17 mouse cellular contexts compared by ENCODE assay signal in the genomic region with DNA sequence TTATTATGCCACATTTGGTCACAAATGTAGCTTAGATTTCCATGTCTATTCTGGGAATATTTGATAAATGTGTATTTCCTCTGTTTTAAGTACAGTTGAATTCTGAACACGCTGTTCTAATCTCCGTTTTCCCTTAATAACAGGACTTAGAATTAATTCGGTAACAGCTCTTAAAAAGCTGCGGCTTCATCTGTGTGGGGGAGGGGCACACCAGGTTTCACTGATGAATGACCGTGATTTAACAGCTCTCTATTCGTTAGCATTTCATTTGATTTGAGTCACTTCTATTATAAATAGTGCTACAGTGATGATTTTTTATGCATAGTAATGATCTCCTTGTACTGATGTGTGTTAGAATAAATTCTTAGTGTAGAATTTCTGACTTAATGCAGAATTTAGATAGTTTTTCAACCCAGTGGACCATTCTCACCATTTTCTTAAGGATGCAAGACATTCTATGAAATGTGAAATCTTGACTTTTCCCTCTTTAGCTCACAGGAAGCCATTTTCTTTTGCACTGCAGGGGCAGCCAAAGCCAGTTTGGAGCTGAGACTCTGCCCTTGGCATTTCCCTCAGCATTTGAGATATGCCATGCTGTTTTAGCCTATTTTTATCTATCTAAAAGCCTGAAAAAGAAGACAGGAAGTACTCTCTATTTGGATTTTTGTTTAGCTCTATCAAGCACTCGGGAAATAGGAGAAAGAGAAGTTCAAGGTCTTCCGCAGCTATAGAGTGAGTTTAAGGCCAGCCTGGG.
A peak's percentile ranks its signal among the peaks of the same experiment; 100 is the strongest.
DNase-seq lines count a peak whose midpoint lies in the region; ATAC-seq and TF ChIP-seq lines count a peak whose summit lies in the region.
"Had no signal": no experiment of that assay in that cellular context is flagged by ENCODE, and none has a peak within 500 bp of the region (broad histone marks: within the 10 kb centered on the region; RNA-seq: fewer than 3 reads in every experiment).

No protein-coding gene starts in this region.

- ATAC-seq in forebrain, embryonic 15.5 days (replicated peaks): no peak
- ATAC-seq in forebrain, embryonic 13.5 days: no peak
- ATAC-seq in limb, embryonic 14.5 days (ENCODE audit: low FRiP score, low read depth): no peak
- ATAC-seq in lung, postnatal 0 days: no peak

- no peaks in the 10 kb centered on the region for H3K36me3 ChIP-seq in forebrain, embryonic 15.5 days
- no peaks in the 10 kb centered on the region for H3K36me3 ChIP-seq in forebrain, embryonic 13.5 days (ENCODE audit: poor library complexity, severe bottlenecking)
- no peaks in the 10 kb centered on the region for H3K36me3 ChIP-seq in limb, embryonic 14.5 days (ENCODE audit: control insufficient read depth, insufficient read depth, low read length)
- no peaks in the 10 kb centered on the region for H3K36me3 ChIP-seq in lung, postnatal 0 days (ENCODE audit: insufficient read depth, low read length)
- no peaks in the 10 kb centered on the region for H3K36me3 ChIP-seq in heart, embryonic 10.5 days
- H3K36me3 ChIP-seq: G1E; heart, embryonic 12.5 days; limb, embryonic 12.5 days had no signal

- H3K4me3 ChIP-seq in forebrain, embryonic 15.5 days: no peak overlapping the region
- no peak overlapping the region for H3K4me3 ChIP-seq in forebrain, embryonic 13.5 days
- H3K4me3 ChIP-seq in left cerebral cortex, adult 2 months: no peak overlapping the region
- no peak overlapping the region for H3K4me3 ChIP-seq in limb, embryonic 14.5 days (replicated peaks; ENCODE audit: low read length)
- no peak overlapping the region for H3K4me3 ChIP-seq in lung, postnatal 0 days (ENCODE audit: low read depth, low read length)
- no peak overlapping the region for H3K4me3 ChIP-seq in heart, embryonic 10.5 days
- H3K4me3 ChIP-seq: heart, embryonic 12.5 days; limb, embryonic 12.5 days had no signal

- no peak for DNase-seq in left cerebral cortex, adult 2 months (ENCODE audit: extremely low spot score in 1 of 2, low spot score in 2 of 2)
- no peak for DNase-seq in left cerebral cortex, adult 9 months (ENCODE audit: low spot score in 2 of 2)
- DNase-seq in brain, embryonic 14.5 days (ENCODE audit: low read depth): peak; percentile 75
- DNase-seq in limb, embryonic 14.5 days (ENCODE audit: low spot score): no peak
- no peak for DNase-seq in lung, postnatal 0 days (ENCODE audit: low spot score)
- DNase-seq in heart, embryonic 10.5 days (ENCODE audit: low spot score): no peak
- DNase-seq: B cell, adult 2 months; cerebellum, adult 8-10 months; gastrocnemius, postnatal 10 days; lung, adult 2 months; retina, postnatal 1 day had no signal

- H3K9me3 ChIP-seq in forebrain, embryonic 15.5 days: no peaks in the 10 kb centered on the region
- H3K9me3 ChIP-seq in forebrain, embryonic 13.5 days (replicated peaks): no peaks in the 10 kb centered on the region
- no peaks in the 10 kb centered on the region for H3K9me3 ChIP-seq in limb, embryonic 14.5 days (ENCODE audit: control insufficient read depth, low read length)
- no peaks in the 10 kb centered on the region for H3K9me3 ChIP-seq in lung, postnatal 0 days (ENCODE audit: low read length)
- no peaks in the 10 kb centered on the region for H3K9me3 ChIP-seq in heart, embryonic 10.5 days
- H3K9me3 ChIP-seq: G1E; heart, embryonic 12.5 days; limb, embryonic 12.5 days had no signal

- peak overlapping the region; percentile 64 for H3K27ac ChIP-seq in forebrain, embryonic 15.5 days (replicated peaks)
- no peak overlapping the region for H3K27ac ChIP-seq in forebrain, embryonic 13.5 days
- H3K27ac ChIP-seq in left cerebral cortex, adult 2 months: 0 out of 2 replicates have a peak overlapping the region, but pooled peaks have one; percentile 24
- 0 out of 2 replicates have a peak overlapping the region, but pooled peaks have one; percentile 20 for H3K27ac ChIP-seq in limb, embryonic 14.5 days (replicated peaks; ENCODE audit: low read depth, low read length)
- H3K27ac ChIP-seq in lung, postnatal 0 days (ENCODE audit: low read length): no peak overlapping the region
- no peak overlapping the region for H3K27ac ChIP-seq in heart, embryonic 10.5 days
- H3K27ac ChIP-seq: kidney, postnatal 0 days; limb, embryonic 12.5 days had no signal

- intact Hi-C loops in left cerebral cortex, adult 2 months (cut with DNase I): loop anchor here (5.0 kb wide), 1 partner anchor 98 kb away; a partner anchor contains a TSS

- no peak for TF ChIP-seq POLR2A in brain, embryonic 14.5 days (IDR thresholded peaks at IDR 0.05; ENCODE audit: borderline replicate concordance, extremely low read depth, insufficient read depth, insufficient read length, poor library complexity, severe bottlenecking)
- TF ChIP-seq POLR2A in limb, embryonic 14.5 days (IDR thresholded peaks at IDR 0.05; ENCODE audit: borderline replicate concordance, extremely low read depth, insufficient read depth, insufficient read length): no peak

- TF ChIP-seq CTCF in left cerebral cortex, adult 2 months (IDR thresholded peaks at IDR 0.05): no peak
- no peak for TF ChIP-seq CTCF in brain, embryonic 14.5 days (IDR thresholded peaks at IDR 0.05; ENCODE audit: borderline replicate concordance, extremely low read depth, insufficient read depth, insufficient read length)
- no peak for TF ChIP-seq CTCF in lung, postnatal 0 days (IDR thresholded peaks at IDR 0.05)

- no peak overlapping the region for H3K9ac ChIP-seq in forebrain, embryonic 15.5 days (replicated peaks)
- H3K9ac ChIP-seq in forebrain, embryonic 13.5 days: no peak overlapping the region
- no peak overlapping the region for H3K9ac ChIP-seq in limb, embryonic 14.5 days (ENCODE audit: low read depth, low read length, severe bottlenecking)
- H3K9ac ChIP-seq in lung, postnatal 0 days (replicated peaks; ENCODE audit: low read depth): no peak overlapping the region
- H3K9ac ChIP-seq: heart, embryonic 12.5 days; limb, embryonic 12.5 days had no signal

- H3K4me1 ChIP-seq in forebrain, embryonic 15.5 days: peaks cover 2% of the 10 kb centered on the region; the same call in 1 of the 2 replicates
- 0 out of 2 replicates have a peak, but pooled peaks cover 6% of the 10 kb centered on the region for H3K4me1 ChIP-seq in forebrain, embryonic 13.5 days
- no peaks in the 10 kb centered on the region for H3K4me1 ChIP-seq in limb, embryonic 14.5 days (ENCODE audit: control insufficient read depth, insufficient read depth, low read length)
- H3K4me1 ChIP-seq in lung, postnatal 0 days (ENCODE audit: insufficient read depth, low read depth, low read length): no peaks in the 10 kb centered on the region
- 0 out of 2 replicates have a peak, but pooled peaks cover 3% of the 10 kb centered on the region for H3K4me1 ChIP-seq in heart, embryonic 10.5 days
- H3K4me1 ChIP-seq: heart, embryonic 12.5 days had no signal

- H3K27me3 ChIP-seq in forebrain, embryonic 15.5 days: no peaks in the 10 kb centered on the region
- H3K27me3 ChIP-seq in forebrain, embryonic 13.5 days: no peaks in the 10 kb centered on the region
- H3K27me3 ChIP-seq in limb, embryonic 14.5 days (ENCODE audit: control insufficient read depth, insufficient read depth, low read length): no peaks in the 10 kb centered on the region
- no peaks in the 10 kb centered on the region for H3K27me3 ChIP-seq in lung, postnatal 0 days (replicated peaks; ENCODE audit: insufficient read depth, low read length)
- H3K27me3 ChIP-seq in heart, embryonic 10.5 days (ENCODE audit: insufficient read depth, poor library complexity, severe bottlenecking): no peaks in the 10 kb centered on the region
- H3K27me3 ChIP-seq: heart, embryonic 12.5 days; limb, embryonic 12.5 days had no signal

- TF ChIP-seq EP300 in lung, postnatal 0 days (IDR thresholded peaks at IDR 0.05): no peak

- no peak overlapping the region for H3K4me2 ChIP-seq in forebrain, embryonic 15.5 days (replicated peaks)
- no peak overlapping the region for H3K4me2 ChIP-seq in forebrain, embryonic 13.5 days
- no peak overlapping the region for H3K4me2 ChIP-seq in limb, embryonic 14.5 days (replicated peaks; ENCODE audit: low read depth, low read length, severe bottlenecking)
- H3K4me2 ChIP-seq in lung, postnatal 0 days (replicated peaks; ENCODE audit: low read depth, low read length): no peak overlapping the region
- H3K4me2 ChIP-seq: heart, embryonic 12.5 days; limb, embryonic 12.5 days had no signal

- 33% methylated on average over 8 of the region's 8 CpGs for WGBS in forebrain, embryonic 15.5 days
- WGBS in forebrain, embryonic 13.5 days: 51% methylated on average over 8 of the region's 8 CpGs
- WGBS in limb, embryonic 14.5 days: 54% methylated on average over 8 of the region's 8 CpGs
- WGBS in lung, postnatal 0 days: 77% methylated on average over 8 of the region's 8 CpGs
- 86% methylated on average over 8 of the region's 8 CpGs for WGBS in heart, embryonic 10.5 days

Comparison
In these comparisons a context has a peak if more than half of its experiments do, and no peak if none do; other contexts are left out.
1. H3K27ac ChIP-seq: peak in forebrain, embryonic 15.5 days (single experiment), left cerebral cortex, adult 2 months (single experiment) and limb, embryonic 14.5 days (single experiment); none in forebrain, embryonic 13.5 days (single experiment), lung, postnatal 0 days (single experiment) and heart, embryonic 10.5 days (single experiment).